Mouse (Mus musculus) testis, postnatal 10 days (tissue): ENCODE measurements around the gene Shprh.
"Not testable (repeated sequence)": the region's sequence is repeated elsewhere in the genome, so short reads cannot be mapped to it uniquely, and the experiment has no call there.

Experiments used
- DNase-seq: peaks from one replicate; pipeline ENCODE4 v3.0.0; 2021; ENCODE audit warnings: low spot score

Shprh gene

GRCm38 (mm10) chr10:11148884-11149741 is at the start of gene Shprh:
Gene Shprh (plus strand): TSS chr10:11149427.
- DNase-seq = peak; percentile 99

- DNase-seq = no peak
Measured at GRCm38 (mm10) chr10:11121781-11122180, 27.4 kb upstream of the Shprh start.

GRCm38 (mm10) chr10:11145580-11145979 is 3.6 kb upstream of the Shprh start:
- DNase-seq = no peak

GRCm38 (mm10) chr10:11148446-11148845 is 781 bp upstream of the Shprh start:
- no peak for DNase-seq

- no peak for DNase-seq
Measured at GRCm38 (mm10) chr10:11149742-11150125, 507 bp downstream of the Shprh start.

GRCm38 (mm10) chr10:11151644-11152043 is 2.4 kb downstream of the Shprh start:
- no peak for DNase-seq

GRCm38 (mm10) chr10:11157039-11157438 is 7.8 kb downstream of the Shprh start:
- no peak for DNase-seq

- no peak for DNase-seq
Measured at GRCm38 (mm10) chr10:11164537-11164936, 15.3 kb downstream of the Shprh start.

- DNase-seq = no peak
Measured at GRCm38 (mm10) chr10:11170252-11170651, 21.0 kb downstream of the Shprh start.

GRCm38 (mm10) chr10:11171615-11172014 is 22.4 kb downstream of the Shprh start:
- no peak for DNase-seq

- DNase-seq = no peak
Measured at GRCm38 (mm10) chr10:11172519-11172918, 23.3 kb downstream of the Shprh start.

GRCm38 (mm10) chr10:11175801-11176482 is 26.7 kb downstream of the Shprh start:
- no peak for DNase-seq

GRCm38 (mm10) chr10:11180077-11180476 is 30.9 kb downstream of the Shprh start:
- DNase-seq = no peak

- no peak for DNase-seq
Measured at GRCm38 (mm10) chr10:11197341-11197740, 48.1 kb downstream of the Shprh start.

GRCm38 (mm10) chr10:11198346-11198745 is 49.1 kb downstream of the Shprh start:
- DNase-seq = no peak

GRCm38 (mm10) chr10:11199980-11200379 is 50.8 kb downstream of the Shprh start:
- no peak for DNase-seq

GRCm38 (mm10) chr10:11205883-11206282 is 56.7 kb downstream of the Shprh start:
- not testable (repeated sequence) for DNase-seq

- DNase-seq = no peak
Measured at GRCm38 (mm10) chr10:11208670-11209069, 59.4 kb downstream of the Shprh start.

- no peak for DNase-seq
Measured at GRCm38 (mm10) chr10:11212003-11212402, 62.8 kb downstream of the Shprh start.

GRCm38 (mm10) chr10:11226442-11226841 is 77.2 kb downstream of the Shprh start:
- no peak for DNase-seq

GRCm38 (mm10) chr10:11229545-11230178 is 80.4 kb downstream of the Shprh start:
- DNase-seq = no peak

GRCm38 (mm10) chr10:11233208-11233607 is 84.0 kb downstream of the Shprh start:
- no peak for DNase-seq

GRCm38 (mm10) chr10:11242988-11243387 is 93.8 kb downstream of the Shprh start:
- not testable (repeated sequence) for DNase-seq
